8 mouse cellular contexts compared by ENCODE assay signal in genomic region chr8:83621691-83622388, GRCm38 (mm10). TPM values are rescaled to one million over a fixed set of nuclear protein-coding genes. Genes with fewer than 3 reads are reported as not detected.
A peak's percentile ranks its signal among the peaks of the same experiment; 100 is the strongest.
DNase-seq lines count a peak whose midpoint lies in the region; ATAC-seq and TF ChIP-seq lines count a peak whose summit lies in the region.

No protein-coding gene starts in this region.

- no peaks in the 10 kb centered on the region for H3K79me2 ChIP-seq in C2C12 (ENCODE audit: control insufficient read depth, insufficient read depth)

- H3K4me1 ChIP-seq in forebrain, embryonic 14.5 days (ENCODE audit: control insufficient read depth, insufficient read depth, low read length) = no peaks in the 10 kb centered on the region
- H3K4me1 ChIP-seq in liver, embryonic 14.5 days (replicated peaks; ENCODE audit: control insufficient read depth in 2 of 2, insufficient read depth in 2 of 2, low read length in 1 of 2) = peaks cover 36 to 41% of the 10 kb centered on the region in 2 experiments

- no peak for TF ChIP-seq CTCF in C2C12 (IDR thresholded peaks at IDR 0.05; ENCODE audit: control insufficient read depth, insufficient read depth, insufficient read length)
- TF ChIP-seq CTCF in liver, embryonic 14.5 days (IDR thresholded peaks at IDR 0.05; ENCODE audit: low read depth) = no peak

- WGBS in forebrain, embryonic 14.5 days = 52% methylated on average over 15 of the region's 15 CpGs
- WGBS in liver, embryonic 14.5 days (ENCODE audit: insufficient replicate concordance) = 48% methylated on average over 15 of the region's 15 CpGs

- no peak overlapping the region for H3K27ac ChIP-seq in forebrain, embryonic 14.5 days (ENCODE audit: low read depth, low read length)
- no peak overlapping the region for H3K27ac ChIP-seq in liver, embryonic 14.5 days

- no peaks in the 10 kb centered on the region for H3K79me3 ChIP-seq in C2C12 (ENCODE audit: low read depth)

- no peaks in the 10 kb centered on the region for H3K36me3 ChIP-seq in C2C12 (ENCODE audit: control insufficient read depth, insufficient read depth)
- no peaks in the 10 kb centered on the region for H3K36me3 ChIP-seq in forebrain, embryonic 14.5 days (ENCODE audit: control insufficient read depth, insufficient read depth, low read length)
- H3K36me3 ChIP-seq in liver, embryonic 14.5 days (replicated peaks; ENCODE audit: control insufficient read depth, insufficient read depth, low read depth) = no peaks in the 10 kb centered on the region

- H3K9ac ChIP-seq in forebrain, embryonic 14.5 days (ENCODE audit: low read length) = peak overlapping the region; percentile 72
- H3K9ac ChIP-seq in liver, embryonic 14.5 days (replicated peaks) = peak overlapping the region; percentile 11; the same call in 1 of the 2 replicates

- 0 out of 2 replicates have a peak, but pooled peaks have one; percentile 15 for ATAC-seq in forebrain, embryonic 14.5 days
- ATAC-seq in liver, embryonic 14.5 days (ENCODE audit: insufficient read depth) = no peak

- DNase-seq in heart, adult 11 months = peak; percentile 74
- no peak for DNase-seq in heart, adult 8-10 months (ENCODE audit: low spot score)
- no peak for DNase-seq in forebrain, embryonic 14.5 days (ENCODE audit: low spot score)
- no peak for DNase-seq in liver, embryonic 14.5 days (ENCODE audit: low read depth in 3 of 3, low spot score in 3 of 3)
- no peak for DNase-seq in urinary bladder, postnatal 10 days (ENCODE audit: low spot score)
- DNase-seq in cerebellum, postnatal 4 days (ENCODE audit: low spot score in 2 of 2) = no peak
- DNase-seq in left cerebral cortex, postnatal 4 days = no peak

- H3K4me3 ChIP-seq in C2C12 (ENCODE audit: insufficient read depth, poor library complexity, severe bottlenecking) = no peak overlapping the region
- H3K4me3 ChIP-seq in forebrain, embryonic 14.5 days (ENCODE audit: low read depth, low read length) = peak overlapping the region; percentile 33
- H3K4me3 ChIP-seq in liver, embryonic 14.5 days (ENCODE audit: insufficient read depth in 1 of 2, low read depth in 2 of 2, low read length in 2 of 2) = peak overlapping the region; percentile 39 to 44

- intact Hi-C loops in left cerebral cortex, postnatal 4 days (cut with DNase I) = no loop called here

- no peaks in the 10 kb centered on the region for H3K9me3 ChIP-seq in forebrain, embryonic 14.5 days (replicated peaks; ENCODE audit: control insufficient read depth, low read length)
- no peaks in the 10 kb centered on the region for H3K9me3 ChIP-seq in liver, embryonic 14.5 days (ENCODE audit: control insufficient read depth, low read length)

- H3ac ChIP-seq in C2C12 (ENCODE audit: control insufficient read depth, insufficient read length, low read depth) = peak overlapping the region; percentile 69

- H3K4me2 ChIP-seq in forebrain, embryonic 14.5 days (ENCODE audit: low read length) = peak overlapping the region; percentile 77
- H3K4me2 ChIP-seq in liver, embryonic 14.5 days (ENCODE audit: low read depth) = peak overlapping the region; percentile 67

- no peaks in the 10 kb centered on the region for H3K27me3 ChIP-seq in C2C12 (ENCODE audit: control insufficient read depth, insufficient read depth, insufficient read length)
- no peaks in the 10 kb centered on the region for H3K27me3 ChIP-seq in forebrain, embryonic 14.5 days (replicated peaks; ENCODE audit: control insufficient read depth, insufficient read depth, low read length)
- H3K27me3 ChIP-seq in liver, embryonic 14.5 days (ENCODE audit: control insufficient read depth, insufficient read depth, low read length) = no peaks in the 10 kb centered on the region

- no peak for TF ChIP-seq EP300 in liver, embryonic 14.5 days (IDR thresholded peaks at IDR 0.05; ENCODE audit: low read depth)

TF ChIP-seq in C2C12, 6 proteins besides CTCF, POLR2A, EP300 and RAD21:
- TF ChIP-seq CEBPB (IDR thresholded peaks at IDR 0.05; ENCODE audit: low read depth) = no peak
- TF ChIP-seq FOSL1 (IDR thresholded peaks at IDR 0.05; ENCODE audit: insufficient read depth, low read length, poor library complexity, severe bottlenecking) = no peak
- TF ChIP-seq USF1 (IDR thresholded peaks at IDR 0.05; ENCODE audit: low read depth) = no peak
- no peak for TF ChIP-seq MAX (IDR thresholded peaks at IDR 0.05)
- TF ChIP-seq MYOD1 (IDR thresholded peaks at IDR 0.05; ENCODE audit: control insufficient read depth, insufficient read length, low read depth) = no peak
- TF ChIP-seq MYOG (IDR thresholded peaks at IDR 0.05; ENCODE audit: control insufficient read depth, extremely low read depth, insufficient read length) = no peak

RNA-seq across cellular contexts. Expression of gene Dnajb1, which starts 13.8 kb away (rescaled TPM):
- total RNA-seq in heart, adult 8-10 months (2022) = 10 to 100 TPM; 11.0 to 14.2 (median 12.6) TPM
- polyA plus RNA-seq in C2C12 (2012; fragmentation: generic; extraction: Trizol) = 41.0 TPM
- 30.1 and 43.0 TPM in 2 replicates for polyA plus RNA-seq in forebrain, embryonic 14.5 days (2014; fragmentation: Nextera tagmentation; extraction: Ambion mirVana)
- 26.1 and 32.7 TPM in 2 replicates for polyA plus RNA-seq in liver, embryonic 14.5 days (2012; rRNA removed)
- 37.6 and 37.8 TPM in 2 replicates for polyA plus RNA-seq in liver, embryonic 14.5 days (2014; fragmentation: Nextera tagmentation; extraction: Ambion mirVana)
- total RNA-seq in left cerebral cortex, postnatal 4 days (2021) = 10 to 100 TPM; 35.3 to 35.9 TPM

RNA-seq across cellular contexts. Expression of gene Tecr, which starts 14.1 kb away (rescaled TPM):
- total RNA-seq in heart, adult 8-10 months (2022) = 100 to 1,000 TPM; 539 to 688 (median 589) TPM
- polyA plus RNA-seq in C2C12 (2012; fragmentation: generic; extraction: Trizol) = 193 TPM
- 806 and 815 TPM in 2 replicates for polyA plus RNA-seq in forebrain, embryonic 14.5 days (2014; fragmentation: Nextera tagmentation; extraction: Ambion mirVana)
- polyA plus RNA-seq in liver, embryonic 14.5 days (2012; rRNA removed) = 176 and 217 TPM in 2 replicates
- polyA plus RNA-seq in liver, embryonic 14.5 days (2014; fragmentation: Nextera tagmentation; extraction: Ambion mirVana) = 294 and 325 TPM in 2 replicates
- total RNA-seq in left cerebral cortex, postnatal 4 days (2021) = 100 to 1,000 TPM; 610 to 661 TPM

RNA-seq across cellular contexts. Expression of gene Gipc1, which starts 30.6 kb away (rescaled TPM):
- total RNA-seq in heart, adult 8-10 months (2022) = 10 to 100 TPM; 21.4 to 25.1 (median 23.3) TPM
- 81.8 TPM for polyA plus RNA-seq in C2C12 (2012; fragmentation: generic; extraction: Trizol)
- polyA plus RNA-seq in forebrain, embryonic 14.5 days (2014; fragmentation: Nextera tagmentation; extraction: Ambion mirVana) = 108 and 122 TPM in 2 replicates
- 22.5 and 27.2 TPM in 2 replicates for polyA plus RNA-seq in liver, embryonic 14.5 days (2012; rRNA removed)
- 32.5 and 34.7 TPM in 2 replicates for polyA plus RNA-seq in liver, embryonic 14.5 days (2014; fragmentation: Nextera tagmentation; extraction: Ambion mirVana)
- 10 to 100 TPM; 74.7 to 77.4 TPM for total RNA-seq in left cerebral cortex, postnatal 4 days (2021)

RNA-seq across cellular contexts. Expression of gene Ptger1, which starts 44.6 kb away (rescaled TPM):
- total RNA-seq in heart, adult 8-10 months (2022) = under 1 TPM; 0.17 to 0.57 (median 0.26) TPM
- polyA plus RNA-seq in C2C12 (2012; fragmentation: generic; extraction: Trizol) = 0.56 TPM
- polyA plus RNA-seq in forebrain, embryonic 14.5 days (2014; fragmentation: Nextera tagmentation; extraction: Ambion mirVana) = 0.27 and 0.63 TPM in 2 replicates
- polyA plus RNA-seq in liver, embryonic 14.5 days (2012; rRNA removed) = 0.09 and 0.19 TPM in 2 replicates
- polyA plus RNA-seq in liver, embryonic 14.5 days (2014; fragmentation: Nextera tagmentation; extraction: Ambion mirVana) = 0.18 and 0.47 TPM in 2 replicates
- 1 to 10 TPM in 1 of 2 experiments, under 1 TPM in 1; 0.95 to 1.1 TPM for total RNA-seq in left cerebral cortex, postnatal 4 days (2021)

RNA-seq across cellular contexts. Expression of gene Ndufb7, which starts 55.4 kb away (rescaled TPM):
- total RNA-seq in heart, adult 8-10 months (2022) = 100 to 1,000 TPM; 561 to 765 (median 683) TPM
- 302 TPM for polyA plus RNA-seq in C2C12 (2012; fragmentation: generic; extraction: Trizol)
- 370 and 449 TPM in 2 replicates for polyA plus RNA-seq in forebrain, embryonic 14.5 days (2014; fragmentation: Nextera tagmentation; extraction: Ambion mirVana)
- polyA plus RNA-seq in liver, embryonic 14.5 days (2012; rRNA removed) = 160 and 197 TPM in 2 replicates
- 283 and 290 TPM in 2 replicates for polyA plus RNA-seq in liver, embryonic 14.5 days (2014; fragmentation: Nextera tagmentation; extraction: Ambion mirVana)
- 100 to 1,000 TPM; 120 to 136 TPM for total RNA-seq in left cerebral cortex, postnatal 4 days (2021)
